Mouse (Mus musculus) kidney, embryonic 14.5 days (tissue): ENCODE data around the gene Wdr62. TPM values are rescaled to one million over a fixed set of nuclear protein-coding genes. Genes with fewer than 3 reads are reported as not detected.

ENCODE experiments used
- ATAC-seq: fragments of 200-750 bp; cut with Nextera tagmentation; 2 replicates; pipeline ENCODE4 v1.8.0; 2017; ENCODE audit warnings: moderate number of reproducible peaks, mild to moderate bottlenecking, moderate TSS enrichment, moderate library complexity; ENCODE audit not compliant: low FRiP score, low TSS enrichment
- H3K27ac ChIP-seq: fragments of 300-500 bp; sonication (generic); 2 replicates; pipeline ENCODE4 v1.5.1; 2014; ENCODE audit warnings: low read depth, mild to moderate bottlenecking, low read length, moderate library complexity, mixed read lengths
- H3K27me3 ChIP-seq: fragments of 300-500 bp; sonication (generic); 2 replicates; pipeline ENCODE4 v1.6.1; 2014; ENCODE audit warnings: mild to moderate bottlenecking, low read length; ENCODE audit not compliant: control insufficient read depth, insufficient read depth
- H3K36me3 ChIP-seq: fragments of 300-500 bp; sonication (generic); 2 replicates; pipeline ENCODE4 v1.6.1; 2014; ENCODE audit warnings: low read length, mixed read lengths; ENCODE audit not compliant: control insufficient read depth, insufficient read depth
- H3K4me1 ChIP-seq: fragments of 300-500 bp; sonication (generic); 2 replicates; pipeline ENCODE4 v1.6.1; 2014; ENCODE audit warnings: low read length, mixed read lengths; ENCODE audit not compliant: control insufficient read depth, insufficient read depth
- H3K4me2 ChIP-seq: fragments of 300-500 bp; sonication (generic); replicated peaks from 2 replicates; pipeline ENCODE4 v1.6.1; 2014; ENCODE audit warnings: low read depth, mild to moderate bottlenecking, low read length
- H3K4me3 ChIP-seq: fragments of 300-500 bp; sonication (generic); 2 replicates; pipeline ENCODE4 v1.5.1; 2014; ENCODE audit warnings: mild to moderate bottlenecking, low read length
- H3K9ac ChIP-seq: fragments of 300-500 bp; sonication (generic); 2 replicates; pipeline ENCODE4 v1.6.1; 2014; ENCODE audit warnings: low read depth, mild to moderate bottlenecking, low read length, moderate library complexity
- H3K9me3 ChIP-seq: fragments of 300-500 bp; sonication (generic); 2 replicates; pipeline ENCODE4 v1.6.1; 2016; ENCODE audit warnings: low read length; ENCODE audit not compliant: control insufficient read depth
- WGBS: fragments of 180-500 bp; shearing (Covaris S2); extraction: QIAGEN DNeasy Blood & Tissue Kit; methylation state at CpG from one replicate; pipeline ENCODE4 v1.1.7; 2014; 5-methylcytosine and 5-hydroxymethylcytosine counted together
- polyA plus RNA-seq: library from polyadenylated mRNA; unstranded; fragments of >200 nt; fragmentation: Nextera tagmentation; extraction: Ambion mirVana; gene quantifications from 2 replicates; pipeline ENCODE4 v1.2.1, GENCODE M21; 2014

Wdr62 gene
- polyA plus RNA-seq, result 7.8 and 11.1 TPM in 2 replicates

DNA sequence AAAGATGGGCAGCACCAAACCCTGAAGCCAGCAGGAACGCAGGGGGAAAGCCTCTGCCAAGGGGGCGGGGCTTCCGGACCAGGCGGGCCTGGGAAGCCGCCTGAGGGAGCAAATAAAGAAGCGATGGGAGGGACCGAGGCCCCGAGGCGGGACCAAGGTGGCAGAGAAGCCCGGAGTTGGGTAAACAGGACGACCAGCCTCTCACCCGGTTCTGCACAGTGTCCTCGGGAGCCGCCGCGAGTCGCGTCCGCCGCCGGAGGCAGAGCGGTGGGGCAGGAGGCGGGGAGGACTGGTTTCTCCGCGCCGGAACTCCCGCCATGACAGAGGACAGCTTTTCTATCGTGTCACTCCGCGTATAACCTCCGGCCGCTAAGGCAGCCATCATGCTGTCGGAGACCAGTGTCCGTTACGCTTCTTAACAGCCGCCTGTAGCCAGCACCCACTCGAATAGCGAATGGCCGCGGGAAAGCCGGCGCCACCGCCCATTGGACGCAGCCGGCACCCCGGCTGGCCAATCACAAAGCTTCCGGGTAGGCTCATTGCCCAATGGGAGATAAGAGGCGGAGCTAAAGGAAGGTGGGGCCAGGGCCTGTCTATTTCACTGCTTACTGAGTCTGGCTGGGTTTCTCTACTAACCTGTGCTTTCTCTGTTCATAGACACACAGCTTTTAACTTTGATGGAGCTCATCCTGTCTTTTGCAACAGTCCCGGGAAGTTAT, at the start of gene Wdr62, which contains the start of gene Thap8:
Gene Wdr62, minus strand, starts transcription at position 469 of the 719 bp plus-strand sequence.
Gene Thap8, plus strand, starts transcription at position 144 of the 719 bp plus-strand sequence.
- Histone ChIP-seq H3K27ac (peak within 1 kb of the TSS; percentile 90), H3K27me3 (no peaks in the 10 kb centered on the region), H3K9ac (peak within 1 kb of the TSS; percentile 44; the same call in 1 of the 2 replicates), H3K4me1 (no peaks in the 10 kb centered on the region; the same call in 1 of the 2 replicates), H3K4me3 (peak within 1 kb of the TSS; percentile 65), H3K36me3 (no peaks in the 10 kb centered on the region), H3K4me2 (peak within 1 kb of the TSS; percentile 50), H3K9me3 (no peaks in the 10 kb centered on the region)
- ATAC-seq, result peak; percentile 96
- WGBS, result under 1% methylated on average over 48 of the region's 49 CpGs

GRCm38 (mm10) chr7:30328379-30328778, 48.2 kb upstream of the Wdr62 start:
- Histone ChIP-seq H3K4me3 (no peak overlapping the region), H3K4me2 (no peak overlapping the region), H3K27ac (no peak overlapping the region), H3K36me3 (no peaks in the 10 kb centered on the region), H3K9ac (no peak overlapping the region), H3K27me3 (no peaks in the 10 kb centered on the region), H3K4me1 (peaks cover 6% of the 10 kb centered on the region; the same call in 1 of the 2 replicates), H3K9me3 (peaks cover 3% of the 10 kb centered on the region; the same call in 1 of the 2 replicates)
- 35% methylated on average over 10 of the region's 10 CpGs for WGBS
- no peak for ATAC-seq

GRCm38 (mm10) chr7:30327140-30327539, 46.9 kb upstream of the Wdr62 start:
- WGBS, result 32% methylated on average over 15 of the region's 15 CpGs
- no peak overlapping the region for H3K4me2 ChIP-seq
- no peak overlapping the region for H3K9ac ChIP-seq
- H3K27me3 ChIP-seq, result no peaks in the 10 kb centered on the region
- H3K27ac ChIP-seq, result 0 out of 2 replicates have a peak overlapping the region, but pooled peaks have one; percentile 17
- peaks cover 3% of the 10 kb centered on the region; the same call in 1 of the 2 replicates for H3K9me3 ChIP-seq
- no peak overlapping the region for H3K4me3 ChIP-seq
- ATAC-seq, result peak; percentile 43
- H3K4me1 ChIP-seq, result peaks cover 11% of the 10 kb centered on the region; the same call in 1 of the 2 replicates
- H3K36me3 ChIP-seq, result no peaks in the 10 kb centered on the region

DNA sequence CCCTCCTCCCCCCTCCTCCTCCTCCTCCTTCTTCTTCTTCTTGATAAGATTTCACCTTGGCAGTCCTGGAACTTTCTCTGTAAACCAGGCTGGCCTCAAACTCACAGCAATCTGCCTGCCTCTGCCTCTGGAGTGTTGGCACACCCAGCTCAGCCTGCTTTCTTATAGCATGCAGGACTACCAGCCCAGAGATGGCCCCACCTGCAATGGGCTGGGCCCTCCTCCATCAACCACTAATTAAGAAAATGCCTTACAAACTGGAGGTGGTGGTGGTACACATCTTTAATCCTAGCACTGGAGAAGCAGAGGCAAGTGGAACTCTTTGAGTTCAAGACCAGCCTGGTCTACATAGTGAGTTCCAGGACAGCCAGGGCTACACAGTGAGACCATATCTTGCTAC, 46.2 kb upstream of the Wdr62 start:
- Histone ChIP-seq H3K27ac (no peak overlapping the region), H3K4me1 (peaks cover 12% of the 10 kb centered on the region), H3K27me3 (no peaks in the 10 kb centered on the region), H3K36me3 (no peaks in the 10 kb centered on the region), H3K4me3 (no peak overlapping the region), H3K9me3 (peaks cover 3% of the 10 kb centered on the region; the same call in 1 of the 2 replicates), H3K4me2 (no peak overlapping the region), H3K9ac (no peak overlapping the region)
- no peak for ATAC-seq

GRCm38 (mm10) chr7:30325364-30325763, 45.1 kb upstream of the Wdr62 start:
- H3K4me3 ChIP-seq, result no peak overlapping the region
- no peaks in the 10 kb centered on the region for H3K27me3 ChIP-seq
- no peaks in the 10 kb centered on the region for H3K36me3 ChIP-seq
- H3K4me2 ChIP-seq, result no peak overlapping the region
- peaks cover 3% of the 10 kb centered on the region; the same call in 1 of the 2 replicates for H3K9me3 ChIP-seq
- 44% methylated on average over 2 of the region's 2 CpGs for WGBS
- no peak overlapping the region for H3K9ac ChIP-seq
- no peak for ATAC-seq
- H3K4me1 ChIP-seq, result peaks cover 19% of the 10 kb centered on the region
- no peak overlapping the region for H3K27ac ChIP-seq

DNA sequence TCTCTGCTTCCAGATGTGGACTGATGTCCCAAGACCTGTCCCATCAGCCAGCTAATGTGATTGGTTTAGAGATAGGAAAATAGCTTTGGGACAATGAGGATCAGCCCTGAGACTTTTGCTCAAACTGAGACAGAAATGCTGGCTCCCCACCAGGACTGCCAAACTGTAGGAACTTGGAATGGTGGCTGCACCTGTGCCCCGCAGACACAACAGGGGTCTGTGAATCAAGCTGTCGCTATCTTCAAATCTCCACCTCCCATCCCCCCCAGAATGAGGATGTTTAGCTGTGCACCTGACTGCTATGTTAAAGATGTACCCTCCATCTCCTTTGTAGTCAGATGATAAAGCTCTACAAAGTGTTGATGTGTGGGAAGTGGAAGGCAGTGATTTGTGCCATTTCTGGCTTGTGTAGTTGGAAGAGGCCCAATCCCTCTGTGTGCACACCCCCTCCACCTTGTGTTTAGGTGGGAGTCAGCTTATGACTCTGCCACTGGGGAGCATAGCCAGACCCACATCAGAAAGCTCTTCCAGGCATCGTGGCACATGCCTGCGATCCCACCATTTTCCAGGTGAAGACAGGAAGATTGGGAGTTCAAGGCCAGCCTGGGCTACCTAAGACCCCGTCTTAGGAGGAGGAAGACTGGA, 44.2 kb upstream of the Wdr62 start:
- no peaks in the 10 kb centered on the region for H3K27me3 ChIP-seq
- no peak overlapping the region for H3K27ac ChIP-seq
- H3K9me3 ChIP-seq, result peaks cover 3% of the 10 kb centered on the region; the same call in 1 of the 2 replicates
- H3K9ac ChIP-seq, result no peak overlapping the region
- H3K4me3 ChIP-seq, result no peak overlapping the region
- peaks cover 19% of the 10 kb centered on the region for H3K4me1 ChIP-seq
- no peak overlapping the region for H3K4me2 ChIP-seq
- WGBS, result 89% methylated on average over 5 of the region's 5 CpGs
- no peak for ATAC-seq
- no peaks in the 10 kb centered on the region for H3K36me3 ChIP-seq

DNA sequence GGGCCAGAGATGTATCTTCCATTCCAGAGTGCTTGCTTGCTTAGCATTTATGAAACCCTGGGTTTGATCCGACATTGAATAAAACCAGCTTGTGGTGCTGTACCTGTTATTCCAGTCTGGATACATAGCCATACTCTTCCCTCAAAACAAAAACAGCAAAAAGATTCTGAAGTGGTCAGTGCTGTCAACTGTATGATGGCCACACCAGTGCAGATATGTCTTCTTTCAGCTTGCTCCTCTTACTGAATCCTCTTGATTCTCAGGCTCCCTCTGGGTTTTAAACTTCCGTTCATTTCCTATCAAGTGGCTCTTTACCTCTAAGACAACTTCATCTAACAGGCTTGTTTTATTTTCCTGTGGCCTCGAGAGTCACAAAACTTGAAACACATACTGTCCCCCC, 43.6 kb upstream of the Wdr62 start, which contains the start of gene Sdhaf1:
Gene Sdhaf1, minus strand, starts transcription at position 101 of the 400 bp plus-strand sequence.
- Histone ChIP-seq H3K9ac (peak within 1 kb of the TSS; percentile 43; the same call in 1 of the 2 replicates), H3K4me1 (peaks cover 19% of the 10 kb centered on the region)
- 78% methylated on average over 3 of the region's 3 CpGs for WGBS

DNA sequence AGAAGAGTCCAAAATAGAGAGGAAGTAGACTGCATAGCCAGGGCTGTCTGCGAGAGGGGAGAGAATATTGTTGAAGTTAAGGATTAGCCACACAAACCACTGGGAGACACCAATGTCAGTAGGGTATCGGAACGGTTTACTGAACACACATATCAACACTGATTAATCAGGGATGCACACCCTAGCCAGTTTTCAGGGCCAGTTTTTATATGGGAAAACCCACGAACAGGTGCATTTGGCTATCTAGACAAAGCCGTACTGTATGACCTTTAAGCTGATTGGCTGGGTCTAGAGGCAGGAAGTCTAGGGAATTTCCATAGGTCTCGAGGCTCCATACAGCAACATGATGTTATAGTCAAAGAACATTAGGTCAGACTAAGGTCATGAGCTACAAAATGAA, 42.6 kb upstream of the Wdr62 start:
- 40% methylated on average over 6 of the region's 6 CpGs for WGBS
- Histone ChIP-seq H3K4me3 (peak overlapping the region; percentile 82), H3K9me3 (peaks cover 3% of the 10 kb centered on the region; the same call in 1 of the 2 replicates), H3K27me3 (no peaks in the 10 kb centered on the region), H3K36me3 (no peaks in the 10 kb centered on the region), H3K27ac (peak overlapping the region; percentile 81), H3K4me2 (peak overlapping the region; percentile 48), H3K4me1 (peaks cover 19% of the 10 kb centered on the region), H3K9ac (peak overlapping the region; percentile 43; the same call in 1 of the 2 replicates)
- no peak for ATAC-seq

More for the DNA sequence above, 43.6 kb upstream of the Wdr62 start, which contains the start of gene Sdhaf1:
- Histone ChIP-seq H3K4me2 (peak within 1 kb of the TSS; percentile 48), H3K27me3 (no peaks in the 10 kb centered on the region), H3K36me3 (no peaks in the 10 kb centered on the region), H3K9me3 (peaks cover 3% of the 10 kb centered on the region; the same call in 1 of the 2 replicates), H3K27ac (peak within 1 kb of the TSS; percentile 81), H3K4me3 (peak within 1 kb of the TSS; percentile 82)
- ATAC-seq, result no peak
